Mouse (Mus musculus) heart, adult 2 months (tissue): ENCODE measurements around the gene BC055324.

Experiments
- CTCF ChIP-seq: fragments of 200-600 bp; IDR thresholded peaks from 2 replicates; pipeline ENCODE4 v1.8.1; 2022; ENCODE audit warnings: antibody characterized with exemption, mild to moderate bottlenecking, moderate library complexity
- POLR2A ChIP-seq: fragments of 200-500 bp; IDR thresholded peaks from 2 replicates; pipeline ENCODE4 v1.6.1; 2011; ENCODE audit warnings: mild to moderate bottlenecking, low read depth, low read length, control low read depth; ENCODE audit not compliant: insufficient read depth

DNA sequence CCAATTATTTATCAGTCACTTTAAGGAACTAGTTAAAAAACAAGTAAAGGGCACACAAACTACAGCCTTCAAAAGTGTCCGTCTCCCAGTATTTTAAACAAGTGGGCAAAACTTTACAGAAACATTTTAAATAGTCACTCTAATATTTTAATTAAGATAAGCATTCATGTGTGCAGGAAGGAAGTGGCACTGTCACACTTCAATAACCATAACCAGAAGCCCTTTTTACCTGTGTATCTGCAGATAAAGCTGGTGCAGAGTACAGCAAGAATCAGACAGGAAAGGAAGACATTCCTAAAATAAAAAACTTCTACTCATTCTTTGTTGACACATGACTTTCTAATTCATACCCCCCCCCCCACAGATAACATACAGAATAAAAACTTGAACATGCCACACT is 18.1 kb downstream of the BC055324 start:
- TF ChIP-seq POLR2A (no peak), CTCF (no peak)
